Mouse (Mus musculus): Measurements from ENCODE around the gene Rif1.

DNA sequence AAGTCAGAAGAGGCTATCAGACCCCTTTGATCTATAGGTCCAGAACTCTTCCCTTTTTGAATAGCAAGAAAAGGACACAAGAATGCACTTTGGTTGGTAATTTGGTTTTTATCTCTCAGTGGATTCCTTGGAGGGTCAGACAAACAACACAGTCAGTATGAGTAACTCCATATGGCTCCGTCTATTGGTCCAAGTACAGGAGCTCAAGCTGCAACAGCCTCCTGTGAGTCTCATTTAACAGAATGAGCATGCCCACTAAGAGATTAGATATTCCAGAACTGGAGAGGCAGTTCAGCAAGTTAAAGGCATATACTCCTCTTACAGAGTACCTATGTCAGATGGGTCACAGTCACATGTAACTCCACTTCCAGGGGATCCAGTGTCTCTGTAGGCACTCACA, 15.5 kb upstream of the Rif1 start:
- TF ChIP-seq GATA1 (IDR thresholded peaks at IDR 0.05; ENCODE audit: borderline replicate concordance, low read length) (no peak), FLI1 (IDR thresholded peaks at IDR 0.05; ENCODE audit: low read length) (no peak)
